Mouse (Mus musculus): ENCODE results near the gene Mrgprh.

The Mrgprh gene

GRCm38 (mm10) chr17:12875734-12876133, at the start of gene Mrgprh:
Mrgprh (plus strand) TSS chr17:12876034.
- no peak for DNase-seq

GRCm38 (mm10) chr17:12830351-12830750, 45.5 kb upstream of the Mrgprh start:
- DNase-seq = no peak

- no peak for DNase-seq
Measured at GRCm38 (mm10) chr17:12832231-12832630, 43.6 kb upstream of the Mrgprh start.

- DNase-seq = no peak
Measured at GRCm38 (mm10) chr17:12832657-12833056, 43.2 kb upstream of the Mrgprh start.

GRCm38 (mm10) chr17:12834317-12834716, 41.5 kb upstream of the Mrgprh start:
- DNase-seq = no peak

GRCm38 (mm10) chr17:12834826-12835225, 41.0 kb upstream of the Mrgprh start:
- DNase-seq = peak; percentile 38

GRCm38 (mm10) chr17:12835738-12836137, 40.1 kb upstream of the Mrgprh start:
- DNase-seq = no peak

GRCm38 (mm10) chr17:12839475-12840267, 36.2 kb upstream of the Mrgprh start:
- DNase-seq = peak; percentile 7

- DNase-seq = no peak
Measured at GRCm38 (mm10) chr17:12843826-12844225, 32.0 kb upstream of the Mrgprh start.

- no peak for DNase-seq
Measured at GRCm38 (mm10) chr17:12844540-12844939, 31.3 kb upstream of the Mrgprh start.

- peak; percentile 24 for DNase-seq
Measured at GRCm38 (mm10) chr17:12845862-12846261, 30.0 kb upstream of the Mrgprh start.

GRCm38 (mm10) chr17:12846474-12846873, 29.4 kb upstream of the Mrgprh start:
- DNase-seq = no peak

- DNase-seq = no peak
Measured at GRCm38 (mm10) chr17:12847736-12848135, 28.1 kb upstream of the Mrgprh start.

- no peak for DNase-seq
Measured at GRCm38 (mm10) chr17:12849778-12850382, 26.0 kb upstream of the Mrgprh start.

- DNase-seq = no peak
Measured at GRCm38 (mm10) chr17:12851689-12852088, 24.1 kb upstream of the Mrgprh start.

- no peak for DNase-seq
Measured at GRCm38 (mm10) chr17:12853821-12854220, 22.0 kb upstream of the Mrgprh start.

- DNase-seq = no peak
Measured at GRCm38 (mm10) chr17:12854386-12854785, 21.4 kb upstream of the Mrgprh start.

- no peak for DNase-seq
Measured at GRCm38 (mm10) chr17:12857395-12857794, 18.4 kb upstream of the Mrgprh start.

- DNase-seq = peak; percentile 47
Measured at GRCm38 (mm10) chr17:12858072-12858471, 17.8 kb upstream of the Mrgprh start.

- DNase-seq = no peak
Measured at GRCm38 (mm10) chr17:12859006-12859520, 16.8 kb upstream of the Mrgprh start.

- no peak for DNase-seq
Measured at GRCm38 (mm10) chr17:12864111-12864510, 11.7 kb upstream of the Mrgprh start.

GRCm38 (mm10) chr17:12865407-12865806, 10.4 kb upstream of the Mrgprh start:
- no peak for DNase-seq

GRCm38 (mm10) chr17:12866853-12867252, 9.0 kb upstream of the Mrgprh start:
- DNase-seq = no peak

GRCm38 (mm10) chr17:12868043-12868442, 7.8 kb upstream of the Mrgprh start, which contains the start of gene Mas1:
Mas1 (minus strand) TSS chr17:12868143.
- no peak for DNase-seq

Measured in embryo, embryonic 11 days (tissue).